Mouse (Mus musculus) layer of hippocampus, adult 2 months (tissue): ENCODE data around the gene Filip1. TPM values are rescaled to one million over a fixed set of nuclear protein-coding genes. Genes with fewer than 3 reads are reported as not detected.

Experiments used
- DNase-seq, 2 experiments: peaks; one replicate each; pipeline ENCODE4 v3.0.0; 2022; ENCODE audit warnings: low spot score in 2 of 2
- H3K27ac ChIP-seq: fragments of 200-600 bp; 2 replicates; pipeline ENCODE4 v1.8.1; 2022
- H3K4me3 ChIP-seq: fragments of 200-600 bp; 2 replicates; pipeline ENCODE4 v1.8.1; 2022; ENCODE audit warnings: mild to moderate bottlenecking
- CTCF ChIP-seq: fragments of 200-600 bp; conservative IDR thresholded peaks from 2 replicates; pipeline ENCODE4 v1.8.1; 2022; ENCODE audit warnings: antibody characterized with exemption, mild to moderate bottlenecking, moderate library complexity
- total RNA-seq, 2 experiments: library from RNA; stranded (reverse); gene quantifications; 2 replicates each; pipeline ENCODE4 v1.2.3; 2021

Filip1 gene
- total RNA-seq, 2 experiments from 2014 or later: 11.7 to 13.9 TPM

DNA sequence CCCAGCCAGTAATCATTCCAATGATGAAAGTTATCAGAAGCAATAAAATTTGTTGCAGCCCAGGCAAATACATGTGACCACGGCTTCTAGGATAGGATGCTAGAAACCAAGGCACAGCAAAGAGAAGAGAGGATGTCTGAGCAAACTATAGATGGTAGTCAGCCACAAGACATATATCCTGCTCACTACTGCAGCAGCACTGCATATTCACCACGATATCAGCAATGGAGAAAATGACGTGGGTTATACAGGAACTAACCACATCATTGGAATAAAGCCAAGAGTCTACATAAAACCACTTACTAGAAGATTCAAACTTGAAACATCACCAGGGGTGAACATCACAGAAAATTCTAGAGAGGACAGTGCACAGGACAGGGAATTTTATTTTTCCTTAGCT is 113.8 kb downstream of the Filip1 start:
- no peak for TF ChIP-seq CTCF

DNA sequence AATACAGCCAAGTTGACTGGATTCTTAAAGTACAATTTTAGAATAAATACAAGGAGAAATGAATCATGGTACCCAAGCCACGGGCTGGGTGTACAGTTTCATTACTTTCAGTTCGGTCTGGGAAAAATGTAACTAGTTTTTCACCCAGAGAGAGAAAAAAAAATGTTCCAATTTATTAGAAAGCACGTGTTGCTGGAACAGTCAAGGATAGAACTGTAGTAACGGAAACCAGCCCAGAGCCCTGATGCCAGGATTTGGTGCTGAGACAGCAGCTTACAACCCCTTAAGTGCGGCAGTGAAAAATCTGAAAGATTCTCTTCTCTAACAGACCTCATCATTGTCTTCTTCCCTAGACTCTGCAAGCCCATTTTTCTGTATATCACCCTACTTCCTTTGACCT is 118.0 kb downstream of the Filip1 start:
- Histone ChIP-seq H3K27ac (no peak overlapping the region), H3K4me3 (no peak overlapping the region)
- DNase-seq: no peak
- TF ChIP-seq CTCF: no peak

More for the DNA sequence above, 113.8 kb downstream of the Filip1 start:
- Histone ChIP-seq H3K27ac (no peak overlapping the region), H3K4me3 (no peak overlapping the region)
- no peak for DNase-seq

DNA sequence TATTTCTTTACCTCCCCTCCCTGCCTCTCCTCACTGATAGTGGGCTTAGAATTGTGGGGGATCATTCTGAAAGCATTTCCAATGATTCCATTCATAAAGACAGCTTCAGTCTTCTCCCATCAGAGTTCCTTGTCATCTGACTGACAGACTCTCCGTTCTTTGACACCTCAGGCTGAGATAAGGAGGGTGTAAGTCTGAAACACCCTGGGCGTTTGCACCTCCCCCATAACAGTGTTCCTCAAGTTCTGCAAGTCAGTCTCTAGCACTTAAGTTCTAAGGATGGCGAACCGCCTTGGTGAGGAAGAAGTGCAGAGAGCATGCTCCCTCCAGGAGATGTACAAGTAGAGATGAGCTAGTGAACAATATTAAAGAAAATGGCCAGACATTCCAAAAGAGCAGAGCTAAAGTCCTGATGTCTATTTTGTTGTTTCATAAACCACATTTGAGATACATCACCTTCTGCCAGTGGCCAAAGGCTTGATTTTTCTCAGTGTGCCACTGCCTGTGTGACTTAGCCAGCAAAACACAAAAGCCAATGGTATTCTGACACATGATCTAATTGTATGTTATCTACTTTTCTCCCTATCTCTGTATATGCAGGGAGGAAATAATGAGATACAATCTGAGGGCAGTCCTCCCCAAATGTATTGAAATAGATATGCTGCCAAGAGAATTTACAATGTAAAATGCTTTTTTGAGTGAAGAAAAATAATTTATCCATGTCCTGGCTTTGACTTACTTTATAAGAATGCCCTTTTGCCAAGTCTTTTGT is 118.6 kb downstream of the Filip1 start:
- H3K27ac ChIP-seq: no peak overlapping the region
- DNase-seq: no peak
- H3K4me3 ChIP-seq: no peak overlapping the region
- no peak for TF ChIP-seq CTCF

GRCm38 (mm10) chr9:79892183-79892582 is 120.5 kb downstream of the Filip1 start:
- no peak overlapping the region for H3K27ac ChIP-seq
- H3K4me3 ChIP-seq: no peak overlapping the region
- no peak for DNase-seq
- no peak for TF ChIP-seq CTCF

DNA sequence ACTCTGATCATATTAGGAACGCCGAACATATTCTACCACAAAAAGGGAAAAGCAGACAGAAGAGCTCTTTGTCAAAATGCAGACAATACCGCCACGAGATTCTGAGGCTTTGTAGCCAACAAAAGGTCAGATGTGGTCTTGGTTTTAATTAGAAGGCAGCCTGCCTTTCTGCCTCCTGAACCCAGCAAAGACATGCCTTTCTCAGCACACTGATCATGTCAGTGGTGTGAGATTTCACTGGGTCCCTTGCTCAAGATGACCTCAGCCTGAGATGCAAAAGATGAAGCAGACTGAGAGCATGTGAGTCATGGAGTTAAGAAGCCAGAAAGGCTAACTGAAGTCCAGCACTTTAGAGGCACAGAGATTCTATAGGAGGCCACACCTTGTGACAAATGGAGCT is 122.2 kb downstream of the Filip1 start:
- H3K4me3 ChIP-seq: no peak overlapping the region
- no peak for TF ChIP-seq CTCF
- no peak overlapping the region for H3K27ac ChIP-seq
- DNase-seq: no peak

DNA sequence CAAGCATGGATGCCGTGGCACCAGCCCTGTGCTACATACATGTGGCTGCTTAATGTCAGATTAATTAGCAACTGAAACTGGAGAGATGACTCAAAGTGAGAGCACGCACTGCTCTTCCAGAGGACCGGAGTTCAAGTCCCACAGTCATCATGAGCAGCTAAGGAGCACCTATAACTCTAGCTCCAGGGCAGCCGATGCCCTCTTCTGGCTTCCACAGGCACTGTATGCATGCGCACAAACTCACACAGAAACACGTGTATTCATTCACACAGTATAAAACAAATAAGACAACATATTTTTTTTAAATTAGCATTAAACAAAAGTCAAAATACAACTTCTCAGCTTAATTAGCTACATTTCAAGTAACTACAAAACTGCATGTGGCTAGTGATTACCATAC is 123.5 kb downstream of the Filip1 start:
- H3K27ac ChIP-seq: no peak overlapping the region
- peak; percentile 58 for TF ChIP-seq CTCF
- no peak overlapping the region for H3K4me3 ChIP-seq
- DNase-seq: no peak

DNA sequence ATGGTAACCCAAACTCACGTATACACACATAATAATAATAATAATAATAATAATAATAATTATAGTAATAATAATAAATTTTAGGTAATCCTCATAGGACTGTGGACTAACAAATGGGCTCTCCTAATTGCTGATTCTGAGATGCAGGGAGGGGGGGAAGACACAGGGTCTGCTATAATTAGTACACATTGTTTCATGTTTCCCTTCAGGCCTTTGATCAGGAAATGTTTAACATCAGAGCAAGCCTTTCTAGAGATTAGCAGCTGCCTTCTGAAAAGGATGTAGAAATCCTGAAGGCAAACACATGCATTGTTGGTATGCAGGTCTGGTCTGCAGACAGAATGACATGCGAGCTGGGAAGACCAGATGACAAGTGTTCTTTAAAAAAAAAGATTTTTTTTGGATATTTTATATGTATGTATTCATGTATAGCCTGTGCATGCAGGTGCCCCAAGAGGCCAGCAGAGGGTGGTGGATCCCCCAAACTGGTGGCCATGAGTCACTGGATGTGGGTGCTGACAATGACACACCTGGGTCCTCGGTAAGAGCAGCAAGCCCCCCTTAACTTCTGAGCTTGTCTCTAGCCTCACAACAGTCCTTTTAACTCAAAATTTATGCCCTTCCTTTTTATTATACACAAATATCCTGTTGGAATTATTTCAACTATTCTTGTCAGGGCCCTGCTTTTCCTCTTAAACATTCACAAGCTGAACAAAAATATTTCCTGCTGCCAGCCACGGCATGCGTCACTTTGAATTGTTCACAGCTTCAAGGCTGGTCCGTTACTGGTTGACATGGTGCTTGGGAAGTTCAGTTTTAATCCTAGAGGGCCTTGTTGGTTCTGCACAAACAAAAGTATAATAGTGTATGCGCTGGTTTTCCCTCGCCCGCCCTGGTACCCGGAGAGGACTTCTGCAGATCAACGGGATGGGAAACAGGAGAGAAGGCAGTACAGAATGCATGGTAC is 127.1 kb downstream of the Filip1 start:
- peak; percentile 65 for TF ChIP-seq CTCF
- H3K4me3 ChIP-seq: no peak overlapping the region
- no peak for DNase-seq
- no peak overlapping the region for H3K27ac ChIP-seq

GRCm38 (mm10) chr9:79883139-79883538 is 129.5 kb downstream of the Filip1 start:
- no peak for DNase-seq
- Histone ChIP-seq H3K27ac (no peak overlapping the region), H3K4me3 (no peak overlapping the region)
- TF ChIP-seq CTCF: no peak

- no peak for DNase-seq
- no peak for TF ChIP-seq CTCF
- Histone ChIP-seq H3K27ac (no peak overlapping the region), H3K4me3 (no peak overlapping the region)
These were observed 132.6 kb downstream of the Filip1 start for GRCm38 (mm10) chr9:79880031-79880430.

- Histone ChIP-seq H3K4me3 (peak overlapping the region; percentile 36), H3K27ac (no peak overlapping the region)
- no peak for TF ChIP-seq CTCF
- no peak for DNase-seq
These were observed 137.0 kb downstream of the Filip1 start for GRCm38 (mm10) chr9:79875522-79876131.

GRCm38 (mm10) chr9:79872598-79872997 is 140.1 kb downstream of the Filip1 start:
- DNase-seq: no peak
- TF ChIP-seq CTCF: no peak
- H3K27ac ChIP-seq: no peak overlapping the region
- H3K4me3 ChIP-seq: no peak overlapping the region

DNA sequence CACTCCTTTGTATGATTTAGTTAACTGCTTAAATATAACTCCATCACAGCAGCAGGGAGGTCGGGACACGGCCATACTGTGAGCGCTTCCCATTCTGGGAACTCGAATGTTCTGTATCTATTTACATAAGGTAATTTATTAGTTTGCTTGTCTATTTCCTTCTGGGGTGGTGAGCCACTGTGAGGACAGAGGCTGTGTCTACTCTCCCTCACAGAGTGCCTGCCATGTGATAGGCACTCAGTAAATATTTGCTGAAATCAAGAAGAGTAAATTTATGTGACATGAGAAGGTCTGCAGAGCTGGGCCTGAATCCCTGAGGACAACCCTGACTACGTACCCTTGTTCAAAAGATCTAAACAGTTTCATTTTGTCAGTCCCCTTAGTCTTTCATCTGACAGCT is 143.1 kb downstream of the Filip1 start:
- no peak for DNase-seq
- H3K4me3 ChIP-seq: no peak overlapping the region
- TF ChIP-seq CTCF: no peak
- H3K27ac ChIP-seq: no peak overlapping the region

GRCm38 (mm10) chr9:79865998-79866397 is 146.7 kb downstream of the Filip1 start:
- DNase-seq: no peak
- Histone ChIP-seq H3K27ac (no peak overlapping the region), H3K4me3 (no peak overlapping the region)
- TF ChIP-seq CTCF: peak; percentile 54
